Mouse (Mus musculus) thymus, postnatal 14 days (tissue): Measurements from ENCODE around the gene Megf6.
A peak's percentile ranks its signal among the peaks of the same experiment; 100 is the strongest.

Experiments
- DNase-seq: peaks from one replicate; pipeline ENCODE4 v3.0.0; 2021

Megf6 gene

GRCm38 (mm10) chr4:154160538-154161390 lies 9.8 kb upstream of the Megf6 start, which contains the start of gene Tprgl:
TSS of gene Tprgl (minus strand) at chr4:154160666.
- DNase-seq: peak; percentile 98

GRCm38 (mm10) chr4:154163296-154163695 lies 7.2 kb upstream of the Megf6 start:
- DNase-seq: peak; percentile 63

DNA sequence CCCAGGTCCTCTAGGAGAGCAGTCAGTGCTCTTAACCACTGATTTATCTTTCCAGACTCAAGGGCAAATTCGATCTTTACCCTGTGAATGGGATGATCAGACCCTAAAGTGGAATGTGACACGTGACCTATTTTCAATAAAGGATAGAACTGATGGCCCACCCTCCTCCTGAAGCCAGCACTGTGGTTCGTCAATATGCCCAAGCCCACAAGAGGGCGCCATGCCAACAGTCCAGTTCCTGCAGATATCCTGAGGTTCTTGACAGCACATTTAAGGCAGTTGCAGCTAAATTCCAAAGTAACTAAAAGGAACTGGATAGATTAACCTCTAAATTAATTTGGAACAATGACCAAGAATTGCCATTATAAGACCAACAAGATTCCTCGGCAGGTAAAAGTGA lies 3.5 kb upstream of the Megf6 start:
- peak; percentile 60 for DNase-seq

DNA sequence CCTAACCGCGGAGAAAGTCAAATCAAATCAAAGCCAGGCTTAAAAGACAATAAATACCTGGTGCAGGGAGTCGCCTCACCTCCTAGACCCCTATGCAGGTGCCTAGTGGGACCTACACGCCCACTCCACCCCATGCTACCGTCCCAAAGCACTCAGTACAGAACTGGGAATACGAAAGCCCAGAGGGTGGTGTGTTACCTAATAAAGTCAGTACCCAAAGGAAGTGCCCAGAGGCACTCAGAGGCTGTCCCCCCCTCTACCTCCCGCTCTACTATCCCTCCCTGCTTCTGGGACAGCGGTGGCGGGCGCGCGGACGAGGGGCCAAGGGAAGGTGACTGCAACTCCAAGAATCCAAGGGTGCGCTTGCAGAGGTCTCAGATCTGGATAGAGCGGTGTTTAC lies 509 bp upstream of the Megf6 start:
- DNase-seq: no peak

DNA sequence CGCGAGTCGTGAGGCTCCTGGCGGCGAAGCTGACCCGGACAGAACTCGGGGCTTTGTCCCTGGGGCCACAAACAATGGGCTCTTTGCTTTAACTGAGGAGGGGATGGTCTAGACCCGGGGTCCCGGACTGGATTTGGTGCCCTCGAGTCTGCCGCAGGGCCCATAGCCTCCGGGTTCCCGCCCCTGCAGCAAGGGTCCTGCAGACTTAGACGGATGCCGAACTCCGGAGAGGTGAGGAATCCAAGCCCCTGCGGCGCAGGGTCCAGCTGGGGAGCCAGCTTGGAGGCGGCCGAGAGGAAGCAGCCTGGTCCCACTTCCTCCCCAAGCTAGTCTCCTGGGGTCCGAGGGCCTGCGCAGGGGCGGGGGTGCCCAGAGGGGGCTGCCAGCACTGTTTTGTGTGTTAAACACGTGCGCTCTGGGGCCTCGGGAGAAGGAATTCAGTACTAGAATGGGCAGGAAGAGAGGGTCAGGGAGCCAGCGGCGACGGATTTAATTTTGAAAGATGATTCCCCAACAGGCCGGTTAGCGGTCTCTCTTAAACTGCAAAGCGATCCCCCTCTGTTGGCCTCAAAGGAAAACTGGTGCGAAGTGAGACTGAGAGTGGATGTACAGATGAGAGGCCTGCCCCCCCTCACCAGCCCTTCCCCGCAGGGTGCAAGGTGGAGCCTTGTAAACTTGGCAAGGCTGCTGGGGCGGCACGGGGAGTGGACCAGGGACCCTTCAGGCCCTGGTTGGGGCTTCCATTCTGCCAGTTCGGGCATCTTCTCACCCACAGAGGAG lies 811 bp downstream of the Megf6 start:
- DNase-seq: no peak

DNA sequence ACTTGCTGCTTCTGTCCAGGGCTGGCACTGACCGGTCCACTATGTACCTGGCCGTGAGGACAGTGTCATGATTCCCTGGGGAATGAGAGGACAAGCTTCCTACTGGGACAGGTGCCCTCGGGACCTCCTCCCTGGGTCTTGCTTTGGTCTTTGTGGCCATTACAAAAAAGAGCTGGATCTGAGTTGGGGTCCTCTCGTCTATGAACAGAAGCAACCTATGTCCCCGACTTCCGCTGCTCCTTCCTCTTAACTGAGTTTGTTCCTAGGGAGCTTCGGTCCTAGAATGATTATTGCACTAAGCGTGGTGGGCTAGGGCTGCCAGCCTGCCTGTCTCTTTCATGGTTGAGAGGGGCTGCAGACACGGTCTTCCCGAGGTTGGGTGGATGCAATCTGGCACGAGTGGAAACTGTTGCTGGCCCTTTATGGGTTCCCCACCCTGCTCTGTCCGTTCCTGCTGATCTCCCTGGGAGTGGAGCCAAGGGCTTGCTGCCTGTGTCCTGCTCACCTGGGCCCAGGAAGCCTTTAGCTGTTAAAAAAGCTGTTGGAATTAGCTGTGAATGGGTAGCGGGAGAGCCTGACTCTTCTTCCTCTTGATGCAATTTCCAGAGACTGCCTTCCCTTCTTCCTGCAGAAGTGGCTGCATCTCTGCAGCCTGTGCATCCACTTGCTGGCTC lies 1.5 kb downstream of the Megf6 start:
- no peak for DNase-seq

DNA sequence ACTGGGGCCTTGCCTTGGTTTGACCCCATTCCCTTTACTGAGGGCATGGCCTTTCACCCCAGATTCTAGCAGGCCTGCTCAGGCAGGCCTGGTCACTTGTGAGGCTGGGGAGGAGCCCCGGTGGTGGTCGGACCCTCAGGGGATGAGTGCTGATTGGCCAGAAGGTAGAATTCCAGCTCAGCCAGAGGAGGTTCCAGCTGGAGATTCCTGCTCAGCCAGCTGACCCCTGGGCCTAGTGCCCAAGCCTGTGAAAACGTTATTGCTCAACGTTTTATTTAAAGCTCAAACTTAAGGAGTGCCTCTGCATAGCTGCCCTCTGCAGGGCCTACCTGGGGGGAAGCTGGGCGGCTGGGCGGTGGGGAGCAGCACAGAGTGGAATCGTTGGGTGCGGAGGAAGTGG lies 6.7 kb downstream of the Megf6 start:
- no peak for DNase-seq

GRCm38 (mm10) chr4:154181001-154181400 lies 10.5 kb downstream of the Megf6 start:
- DNase-seq: no peak

- DNase-seq: no peak
Measured at GRCm38 (mm10) chr4:154183566-154183965, 13.0 kb downstream of the Megf6 start.

DNA sequence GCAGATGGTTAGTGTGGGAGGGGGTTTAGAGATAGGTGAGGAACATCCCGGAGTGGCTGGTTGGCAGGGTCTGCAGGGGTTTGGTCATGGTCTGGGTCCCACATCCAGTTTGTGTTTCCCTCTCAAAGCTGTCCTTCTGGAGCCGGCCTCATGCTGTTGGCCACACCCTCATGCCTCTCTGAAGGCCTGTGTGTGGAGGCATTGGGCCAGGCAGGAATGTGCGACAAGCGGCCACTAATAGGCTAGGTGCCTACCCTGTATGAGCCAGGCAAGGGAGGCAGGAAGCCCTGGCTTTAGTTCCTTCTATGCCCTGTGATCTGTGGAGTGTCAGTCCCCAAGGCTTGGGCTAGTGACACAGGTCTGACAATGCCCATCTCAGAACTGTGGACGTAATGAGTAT lies 14.5 kb downstream of the Megf6 start:
- DNase-seq: no peak

- no peak for DNase-seq
Measured at GRCm38 (mm10) chr4:154186002-154186537, 15.5 kb downstream of the Megf6 start.

DNA sequence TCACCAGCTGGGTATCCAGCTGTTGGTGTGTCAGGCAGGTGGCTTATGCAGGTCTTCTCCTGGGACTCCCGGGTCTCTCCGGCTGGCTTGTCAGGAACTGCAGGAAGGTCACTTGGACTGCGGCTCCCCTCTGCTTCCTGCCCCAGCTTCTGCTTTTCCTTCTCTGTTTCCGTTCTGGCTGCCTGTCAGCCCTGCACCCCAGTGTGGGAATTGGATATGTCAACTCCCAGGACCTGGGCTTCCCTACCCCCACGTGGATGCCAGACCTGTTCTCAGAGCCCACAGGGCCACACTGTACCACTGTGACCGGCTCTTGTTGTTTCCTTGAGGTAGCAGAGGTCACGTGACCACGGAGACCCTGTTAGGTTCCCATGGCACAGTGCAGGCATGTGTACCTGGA lies 18.4 kb downstream of the Megf6 start:
- no peak for DNase-seq

DNA sequence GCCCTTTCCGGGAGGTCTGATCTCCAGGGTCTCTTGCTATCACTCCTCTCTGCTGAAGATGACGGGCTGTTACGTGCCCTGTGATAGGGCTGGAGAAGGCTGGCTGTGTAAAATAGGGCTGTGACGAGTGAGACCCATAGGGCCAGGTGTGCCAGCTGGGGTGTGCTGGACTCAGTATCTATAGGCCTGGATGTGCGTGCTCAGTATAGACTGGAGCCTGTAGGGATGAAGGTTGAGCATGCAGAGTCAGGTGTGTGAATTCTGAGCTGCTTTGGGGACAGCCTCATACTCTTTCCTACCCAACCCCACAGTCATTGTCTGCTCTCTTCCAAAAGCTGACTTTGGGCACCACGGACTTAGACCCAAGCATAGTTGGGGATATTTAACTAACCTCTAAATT lies 27.4 kb downstream of the Megf6 start:
- DNase-seq: no peak

- no peak for DNase-seq
Measured at GRCm38 (mm10) chr4:154198377-154198961, 27.9 kb downstream of the Megf6 start.

DNA sequence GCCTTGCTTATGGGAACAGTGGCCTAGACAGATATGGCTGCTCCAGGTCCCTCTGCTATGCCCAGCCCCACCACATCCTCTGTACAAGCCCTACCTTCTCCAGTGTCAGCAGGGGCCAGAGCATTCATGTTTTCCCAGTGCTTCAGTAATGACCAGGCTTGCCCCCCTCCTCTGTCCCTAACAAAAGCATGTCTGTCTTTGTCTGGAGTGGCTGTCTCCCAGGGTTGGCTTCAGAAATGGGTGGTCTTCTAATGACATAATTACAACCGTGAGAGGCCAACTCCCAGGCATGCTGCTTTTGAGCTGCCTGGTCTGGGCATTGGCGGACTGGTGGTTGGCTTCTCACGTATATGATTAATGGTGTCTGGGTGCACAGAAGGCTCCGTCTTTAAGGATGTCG lies 31.0 kb downstream of the Megf6 start:
- no peak for DNase-seq

DNA sequence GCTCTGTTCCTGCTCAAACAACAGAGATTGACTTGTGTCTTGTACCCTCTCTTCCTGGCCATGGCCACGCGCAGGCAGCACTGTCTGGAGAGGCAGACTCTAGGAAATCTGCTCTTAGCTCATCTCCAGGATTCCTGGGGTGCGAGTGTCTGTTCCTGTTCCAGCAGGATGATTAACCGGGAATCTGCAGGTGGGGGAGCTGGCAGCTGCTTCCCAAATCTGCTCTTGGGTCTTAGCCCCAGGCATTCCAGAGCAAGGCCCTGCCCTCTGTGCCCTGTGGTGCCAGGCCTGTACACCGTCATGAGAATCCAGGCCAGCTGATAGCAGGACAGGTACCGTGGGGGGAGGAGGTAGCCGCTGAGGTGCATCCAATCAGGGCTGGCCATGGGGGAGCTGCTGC lies 34.0 kb downstream of the Megf6 start:
- no peak for DNase-seq

- DNase-seq: no peak
Measured at GRCm38 (mm10) chr4:154205392-154205791, 34.9 kb downstream of the Megf6 start.

GRCm38 (mm10) chr4:154207261-154207660 lies 36.7 kb downstream of the Megf6 start:
- DNase-seq: peak; percentile 50

GRCm38 (mm10) chr4:154209054-154209453 lies 38.5 kb downstream of the Megf6 start:
- DNase-seq: no peak

DNA sequence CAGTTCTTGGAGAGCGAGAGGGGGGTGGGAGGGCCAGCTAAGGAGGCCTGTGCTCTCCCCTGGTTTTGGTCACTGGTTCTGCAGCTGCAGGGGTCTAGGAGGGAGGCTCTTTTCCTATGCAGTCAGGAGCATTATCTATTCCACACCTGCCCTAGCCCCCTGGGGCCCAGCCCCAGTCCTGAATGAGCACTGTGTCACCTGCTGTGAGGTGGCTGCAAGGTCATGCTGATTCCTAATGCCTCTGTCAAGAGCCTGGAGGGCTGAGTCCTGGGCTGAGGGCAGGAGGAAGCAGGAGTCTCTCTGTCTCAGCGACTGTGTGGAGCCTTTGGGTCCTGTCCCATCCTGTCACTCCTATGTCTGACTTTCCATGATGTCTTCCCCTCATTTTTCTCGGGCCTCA lies 39.3 kb downstream of the Megf6 start:
- no peak for DNase-seq

DNA sequence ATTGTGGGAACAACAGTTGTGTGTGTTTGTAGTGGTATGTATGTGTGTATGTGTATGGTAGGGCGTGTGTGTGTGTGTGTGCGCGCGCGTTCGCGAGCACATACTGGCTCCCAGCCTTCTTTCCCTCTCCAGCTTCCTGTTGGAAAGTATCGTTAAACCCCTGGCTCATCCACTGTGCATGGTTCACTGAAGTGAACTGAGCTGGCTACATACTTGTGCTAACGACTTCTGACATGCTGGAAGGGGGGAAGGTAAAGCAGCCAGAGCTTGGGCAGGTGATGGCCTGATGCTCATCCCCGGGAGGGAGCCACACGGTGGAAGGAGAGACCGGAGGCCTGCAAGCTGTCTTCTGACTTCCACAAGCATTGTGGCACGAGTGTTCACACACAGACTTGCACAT lies 40.9 kb downstream of the Megf6 start:
- DNase-seq: no peak

- no peak for DNase-seq
Measured at GRCm38 (mm10) chr4:154213586-154213985, 43.1 kb downstream of the Megf6 start.

DNA sequence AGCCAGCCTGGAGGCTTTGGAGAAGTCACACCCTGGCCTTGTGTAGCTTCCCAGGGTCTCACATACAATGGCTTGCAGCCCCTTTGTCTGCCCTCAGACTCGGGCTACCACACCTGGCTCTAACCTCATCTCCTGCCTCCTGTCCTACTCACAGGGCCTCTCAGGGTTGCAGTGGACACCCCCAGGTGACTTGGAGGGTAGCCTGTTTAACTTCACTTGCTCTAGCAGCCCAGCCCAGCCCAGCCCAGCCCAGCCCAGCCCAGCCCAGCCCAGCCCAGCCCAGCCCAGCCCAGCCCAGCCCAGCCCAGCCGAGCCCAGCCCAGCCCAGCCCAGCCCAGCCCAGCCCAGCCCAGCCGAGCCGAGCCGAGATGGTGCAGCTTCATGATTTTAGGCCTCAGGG lies 43.5 kb downstream of the Megf6 start:
- no peak for DNase-seq
